Mouse (Mus musculus): Measurements from ENCODE around the gene Casp9.
A peak's percentile ranks its signal among the peaks of the same experiment; 100 is the strongest.
"Not testable (repeated sequence)": the region's sequence is repeated elsewhere in the genome, so short reads cannot be mapped to it uniquely, and the experiment has no call there.

Casp9 gene

DNA sequence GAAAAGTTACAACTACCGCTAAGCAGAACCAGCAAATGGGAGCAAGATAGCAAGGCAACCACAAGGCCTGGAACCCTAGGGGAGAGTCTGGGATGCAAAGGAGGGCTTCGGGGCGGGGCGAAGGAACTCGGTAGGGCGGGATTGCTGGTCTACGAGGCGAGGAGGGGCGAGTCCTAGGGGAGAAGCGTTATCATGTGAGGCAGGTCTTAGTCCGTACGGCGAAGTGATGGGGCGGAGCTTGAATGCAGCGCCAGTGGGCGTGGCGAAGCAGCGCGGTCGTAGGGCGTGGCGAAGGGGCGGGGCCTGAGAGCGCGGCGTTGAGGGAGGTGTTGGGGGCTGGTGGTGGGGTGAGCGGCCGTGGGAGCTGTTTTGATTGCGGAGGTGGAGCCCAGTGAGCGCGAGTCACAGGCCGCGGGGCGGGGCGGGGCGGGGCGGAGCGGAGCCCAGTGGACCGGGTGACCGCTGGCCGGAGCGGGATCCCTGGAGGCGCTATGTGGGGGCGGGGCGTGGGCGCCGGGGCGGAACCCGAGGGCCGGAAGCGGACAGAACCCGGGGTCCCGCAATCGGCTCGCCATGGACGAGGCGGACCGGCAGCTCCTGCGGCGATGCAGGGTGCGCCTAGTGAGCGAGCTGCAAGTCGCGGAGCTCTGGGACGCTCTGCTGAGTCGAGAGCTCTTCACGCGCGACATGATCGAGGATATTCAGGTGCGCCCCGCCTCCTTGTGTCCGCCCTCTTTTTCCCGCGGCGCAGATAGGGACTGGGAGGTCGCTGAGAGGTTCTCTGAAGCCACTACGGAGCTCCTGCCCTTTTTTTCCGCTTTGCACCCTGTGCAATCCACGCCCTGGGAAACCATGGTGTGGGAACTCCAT is at the start of gene Casp9:
Casp9 (plus strand) TSS at position 331 of the 870 bp plus-strand sequence.
- DNase-seq (ENCODE audit: low read depth, low spot score): peak; percentile 95

- DNase-seq (ENCODE audit: low read depth, low spot score): no peak
These were observed 46.6 kb upstream of the Casp9 start, which contains the start of gene Agmat for GRCm38 (mm10) chr4:141746578-141747346. Gene Agmat, plus strand, starts transcription at chr4:141746672.

DNA sequence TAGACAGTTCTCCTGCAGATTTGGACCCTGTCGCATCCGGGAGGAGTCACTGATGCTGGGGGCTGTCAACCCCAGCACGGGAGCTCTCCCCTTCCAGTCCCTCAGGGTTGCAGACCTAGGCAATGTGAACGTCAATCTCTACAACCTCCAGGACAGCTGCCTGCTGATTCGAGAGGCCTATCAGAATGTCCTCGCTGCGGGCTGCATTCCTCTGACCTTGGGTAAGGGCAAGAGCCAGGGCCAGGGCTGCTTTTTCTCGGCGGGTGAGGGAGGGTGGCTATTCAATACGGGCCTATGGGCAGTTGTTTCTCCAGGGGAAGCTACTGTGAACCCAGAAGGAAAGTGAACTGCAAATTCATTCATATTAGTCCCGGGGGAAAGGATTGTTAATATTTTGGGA is 43.9 kb upstream of the Casp9 start:
- no peak for DNase-seq (ENCODE audit: low read depth, low spot score)

- no peak for DNase-seq (ENCODE audit: low read depth, low spot score)
These were observed 42.6 kb upstream of the Casp9 start for GRCm38 (mm10) chr4:141750826-141751225.

- DNase-seq (ENCODE audit: low read depth, low spot score): no peak
These were observed 41.9 kb upstream of the Casp9 start for GRCm38 (mm10) chr4:141751419-141752075.

- DNase-seq (ENCODE audit: low read depth, low spot score): no peak
These were observed 41.4 kb upstream of the Casp9 start for GRCm38 (mm10) chr4:141752076-141752421.

- no peak for DNase-seq (ENCODE audit: low read depth, low spot score)
These were observed 38.0 kb upstream of the Casp9 start for GRCm38 (mm10) chr4:141755375-141755930.

DNA sequence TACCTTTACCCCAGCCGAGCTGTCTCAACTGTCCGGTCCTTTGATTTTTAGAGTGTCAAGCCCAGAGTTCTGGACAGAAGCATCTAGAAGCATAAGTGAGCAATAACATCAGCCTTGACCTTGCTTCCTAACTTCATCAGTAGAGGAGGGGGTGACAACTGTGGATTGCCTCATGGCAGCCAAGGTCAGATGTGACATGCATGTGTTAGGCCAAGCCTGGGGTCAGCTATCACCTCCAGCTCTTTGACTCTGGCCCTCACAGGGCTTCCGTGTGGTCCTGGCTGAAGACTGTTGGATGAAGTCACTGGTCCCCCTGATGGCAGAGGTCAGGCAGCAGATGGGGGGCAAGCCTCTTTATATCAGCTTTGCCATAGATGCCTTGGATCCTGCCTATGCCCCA is 36.3 kb upstream of the Casp9 start:
- no peak for DNase-seq (ENCODE audit: low read depth, low spot score)

GRCm38 (mm10) chr4:141758874-141759542 is 34.4 kb upstream of the Casp9 start:
- no peak for DNase-seq (ENCODE audit: low read depth, low spot score)

DNA sequence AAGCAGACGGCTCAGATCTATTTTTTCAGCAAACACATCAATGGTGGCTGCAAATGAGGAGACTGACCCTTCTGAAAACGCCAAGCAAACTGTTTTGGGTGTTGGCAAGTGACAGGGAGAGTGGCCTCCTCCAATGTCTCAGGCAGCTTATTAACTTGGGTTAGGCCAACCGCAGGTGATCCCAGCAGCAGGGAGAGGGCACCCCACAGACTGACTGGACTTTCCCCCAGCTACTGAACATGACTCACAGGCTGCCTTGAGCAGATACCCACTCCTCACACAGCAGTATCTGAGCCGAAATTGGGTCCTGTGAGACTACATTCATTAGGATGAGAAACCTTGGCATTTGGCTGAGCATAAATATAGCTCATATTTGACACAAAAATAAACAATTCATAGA is 32.5 kb upstream of the Casp9 start:
- DNase-seq (ENCODE audit: low read depth, low spot score): no peak

- DNase-seq (ENCODE audit: low read depth, low spot score): no peak
These were observed 31.3 kb upstream of the Casp9 start for GRCm38 (mm10) chr4:141762102-141762598.

- no peak for DNase-seq (ENCODE audit: low read depth, low spot score)
These were observed 29.9 kb upstream of the Casp9 start for GRCm38 (mm10) chr4:141763476-141763875.

- no peak for DNase-seq (ENCODE audit: low read depth, low spot score)
These were observed 28.4 kb upstream of the Casp9 start for GRCm38 (mm10) chr4:141765008-141765407.

DNA sequence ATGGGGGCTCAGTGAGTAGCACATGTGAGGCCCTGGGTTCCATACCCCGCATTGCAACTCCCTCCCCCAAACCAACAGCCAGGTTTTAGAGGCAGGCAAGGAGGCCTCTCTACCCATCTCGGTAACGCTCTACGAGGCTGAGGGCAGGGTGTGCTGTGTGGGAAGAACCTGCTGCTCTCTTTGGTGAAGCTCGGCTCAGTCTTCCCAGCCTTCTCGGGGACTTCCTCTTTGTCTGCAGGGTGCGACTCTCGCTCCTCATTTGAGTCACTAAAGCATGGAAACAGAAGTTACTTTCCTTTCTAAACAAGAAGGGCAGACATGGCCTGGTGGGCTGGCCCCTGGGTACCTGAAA is 27.1 kb upstream of the Casp9 start:
- no peak for DNase-seq (ENCODE audit: low read depth, low spot score)

DNA sequence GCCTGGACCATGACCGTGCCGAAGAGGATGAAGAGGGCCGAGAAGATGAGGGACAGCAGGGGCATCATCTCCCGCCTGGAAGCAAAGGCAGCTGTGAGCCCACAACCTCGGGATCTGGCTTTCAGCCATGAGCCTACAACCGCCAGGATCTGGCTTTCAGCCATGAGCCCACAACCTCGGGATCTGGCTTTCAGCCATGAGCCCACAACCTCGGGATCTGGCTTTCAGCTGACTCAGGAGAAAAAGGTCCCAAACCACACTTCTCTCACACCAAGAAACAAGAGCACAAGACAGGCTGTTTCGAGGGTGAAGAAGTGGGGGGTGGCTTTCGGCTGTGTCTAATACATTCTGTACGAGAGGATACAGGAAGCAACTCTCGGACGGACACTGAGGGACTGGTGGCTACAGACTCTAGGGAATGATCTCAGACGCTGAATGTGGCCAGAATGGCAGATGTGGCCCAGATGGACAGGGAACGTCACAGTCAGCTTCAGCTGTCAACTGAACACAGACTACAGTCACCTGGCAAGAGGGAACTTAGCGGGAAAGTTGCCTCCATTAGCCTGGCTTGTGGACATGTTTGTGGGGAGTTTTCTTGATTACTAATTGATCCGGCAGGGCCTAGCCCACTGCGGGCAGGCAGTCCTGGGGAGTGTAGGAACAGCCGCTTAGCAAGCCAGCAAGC is 26.6 kb upstream of the Casp9 start:
- DNase-seq (ENCODE audit: low read depth, low spot score): no peak

GRCm38 (mm10) chr4:141767353-141768036 is 25.9 kb upstream of the Casp9 start:
- DNase-seq (ENCODE audit: low read depth, low spot score): no peak

GRCm38 (mm10) chr4:141769501-141770160 is 23.8 kb upstream of the Casp9 start:
- DNase-seq (ENCODE audit: low read depth, low spot score): no peak

DNA sequence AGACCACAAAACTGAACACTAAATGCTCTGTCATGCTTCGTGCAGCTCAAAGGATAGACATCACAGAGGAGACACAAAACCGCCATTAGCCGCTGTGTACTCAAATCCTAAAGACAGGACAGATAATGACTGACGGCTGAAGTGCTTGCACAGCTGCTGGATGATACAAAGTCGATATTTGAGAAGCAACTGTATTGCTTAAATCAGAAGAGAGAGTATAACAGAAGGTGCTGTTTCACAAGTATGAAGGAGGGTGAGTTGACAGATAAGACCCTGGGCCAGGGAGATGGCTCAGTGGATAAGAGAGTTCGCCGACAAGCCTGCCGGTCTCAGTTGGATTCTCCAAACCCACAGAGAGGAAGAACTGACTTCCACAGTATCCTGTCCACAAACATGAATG is 21.6 kb upstream of the Casp9 start:
- no peak for DNase-seq (ENCODE audit: low read depth, low spot score)

GRCm38 (mm10) chr4:141773019-141773418 is 20.4 kb upstream of the Casp9 start:
- not testable (repeated sequence) for DNase-seq (ENCODE audit: low read depth, low spot score)

DNA sequence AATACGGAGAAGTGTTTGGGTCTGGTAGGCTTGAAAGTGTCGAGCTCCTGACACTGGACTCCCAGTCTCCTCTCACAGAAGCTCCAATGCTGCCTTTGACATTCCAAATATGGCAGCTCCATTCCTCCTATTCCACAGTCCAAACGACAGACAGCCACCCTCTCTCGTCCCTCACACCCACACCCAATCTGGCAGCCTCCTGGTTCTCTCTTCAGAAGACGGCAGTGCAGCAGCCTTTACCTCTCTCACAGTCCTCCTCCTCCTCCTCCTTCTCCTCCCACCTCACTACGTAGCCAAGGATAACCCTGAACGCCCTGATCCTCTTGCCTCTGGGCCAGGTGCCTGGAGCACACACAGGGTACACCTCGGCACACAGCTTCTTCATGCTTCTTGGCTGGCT is 13.6 kb upstream of the Casp9 start:
- no peak for DNase-seq (ENCODE audit: low read depth, low spot score)
